27 mouse cellular contexts compared by ENCODE assay signal in the genomic region with DNA sequence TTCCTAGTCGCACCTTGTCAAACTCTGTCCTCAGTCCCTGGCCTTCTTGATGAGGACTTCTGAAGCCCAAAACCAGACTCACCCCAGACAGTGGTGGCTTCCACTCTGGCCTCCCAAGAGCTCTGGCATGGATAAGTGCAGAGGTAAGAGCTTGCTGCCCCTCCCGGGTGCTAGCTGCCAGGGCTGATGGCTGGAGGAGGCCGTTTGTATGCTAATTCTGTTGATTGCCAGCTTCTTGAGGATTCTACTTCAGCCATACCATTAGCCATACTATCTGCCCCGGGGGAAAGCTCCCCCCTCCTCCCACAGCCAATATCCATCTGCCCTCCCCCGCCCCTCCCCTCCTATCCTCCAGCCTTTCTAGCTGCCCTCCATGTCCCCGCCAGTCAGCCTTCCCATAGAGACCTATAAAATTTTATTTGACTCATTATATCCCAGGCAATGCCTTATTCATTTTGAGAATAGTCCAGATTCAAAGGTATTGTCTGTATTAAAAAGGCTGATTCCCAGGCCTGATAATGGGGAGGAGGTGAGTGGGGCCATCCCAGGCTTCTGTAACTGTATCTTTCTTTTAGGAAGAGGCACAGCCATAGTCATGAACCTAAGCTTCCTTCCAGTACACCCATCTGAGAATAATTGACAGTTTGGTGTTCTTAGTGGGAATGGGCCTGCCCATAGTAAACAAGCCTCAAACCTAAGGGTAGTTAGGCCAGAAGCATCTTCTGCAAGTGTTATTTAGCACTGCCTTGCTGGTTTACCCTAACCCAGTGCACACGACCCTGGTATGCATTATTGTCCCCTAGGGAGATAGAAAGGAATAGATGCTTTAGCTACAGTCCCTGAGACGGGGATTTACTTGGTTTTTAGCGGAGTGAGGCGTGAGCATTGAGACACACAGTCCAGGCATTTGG.
DNase-seq lines count a peak whose midpoint lies in the region; ATAC-seq lines count a peak whose summit lies in the region.
"Had no signal": no experiment of that assay in that cellular context is flagged by ENCODE, and none has a peak within 500 bp of the region (broad histone marks: within the 10 kb centered on the region; RNA-seq: fewer than 3 reads in every experiment).

No protein-coding gene starts in this region.

- no peaks in the 10 kb centered on the region for H3K27me3 ChIP-seq in embryonic facial prominence, embryonic 11.5 days (ENCODE audit: control insufficient read depth, insufficient read depth, low read length)
- H3K27me3 ChIP-seq in embryonic facial prominence, embryonic 10.5 days (replicated peaks; ENCODE audit: low read depth, poor library complexity, severe bottlenecking): no peaks in the 10 kb centered on the region
- no peaks in the 10 kb centered on the region for H3K27me3 ChIP-seq in intestine, embryonic 14.5 days (replicated peaks; ENCODE audit: control insufficient read depth, insufficient read depth, low read length)
- no peaks in the 10 kb centered on the region for H3K27me3 ChIP-seq in intestine, embryonic 15.5 days (replicated peaks)
- no peaks in the 10 kb centered on the region for H3K27me3 ChIP-seq in hindbrain, embryonic 13.5 days
- H3K27me3 ChIP-seq in neural tube, embryonic 12.5 days (replicated peaks): no peaks in the 10 kb centered on the region
- H3K27me3 ChIP-seq: embryonic facial prominence, embryonic 15.5 days; forebrain, embryonic 15.5 days; heart, embryonic 13.5 days; limb, embryonic 12.5 days; lung, embryonic 15.5 days had no signal

- 57% methylated on average over 10 of the region's 10 CpGs for WGBS in embryonic facial prominence, embryonic 11.5 days
- 59% methylated on average over 10 of the region's 10 CpGs for WGBS in embryonic facial prominence, embryonic 10.5 days
- WGBS in intestine, embryonic 14.5 days: 61% methylated on average over 10 of the region's 10 CpGs
- 55% methylated on average over 10 of the region's 10 CpGs for WGBS in intestine, embryonic 15.5 days
- 43% methylated on average over 10 of the region's 10 CpGs for WGBS in hindbrain, embryonic 13.5 days
- 28% methylated on average over 10 of the region's 10 CpGs for WGBS in neural tube, embryonic 12.5 days

- no peak for DNase-seq in embryonic facial prominence, embryonic 11.5 days (ENCODE audit: low spot score)
- DNase-seq in embryonic facial prominence, embryonic 10.5 days (ENCODE audit: low spot score): no peak
- DNase-seq in intestine, embryonic 14.5 days (ENCODE audit: low spot score): peak; percentile 31
- DNase-seq in lung, postnatal 4 days: no peak
- no peak for DNase-seq in thymus, postnatal 25 days
- DNase-seq: adrenal gland, adult 2 months; adrenal gland, postnatal 36 days; cerebellum, adult 18-20 months; cerebellum, postnatal 10 days; gastrocnemius, postnatal 25 days; heart, adult 18-20 months; heart, postnatal 14 days; kidney, adult 11 months; kidney, postnatal 14 days; layer of hippocampus, adult 9-11 months; thymus, postnatal 14 days had no signal

- H3K27ac ChIP-seq in embryonic facial prominence, embryonic 11.5 days (replicated peaks; ENCODE audit: low read depth, low read length): no peak overlapping the region
- H3K27ac ChIP-seq in embryonic facial prominence, embryonic 10.5 days (replicated peaks): no peak overlapping the region
- no peak overlapping the region for H3K27ac ChIP-seq in intestine, embryonic 14.5 days (ENCODE audit: low read depth)
- H3K27ac ChIP-seq in intestine, embryonic 15.5 days: no peak overlapping the region
- peak overlapping the region; percentile 72 for H3K27ac ChIP-seq in hindbrain, embryonic 13.5 days
- peak overlapping the region; percentile 23; the same call in 1 of the 2 replicates for H3K27ac ChIP-seq in neural tube, embryonic 12.5 days
- H3K27ac ChIP-seq: embryonic facial prominence, embryonic 15.5 days; forebrain, embryonic 15.5 days; heart, embryonic 13.5 days; left cerebral cortex, adult 2 months; limb, embryonic 12.5 days; lung, embryonic 15.5 days had no signal

- H3K36me3 ChIP-seq in embryonic facial prominence, embryonic 11.5 days (replicated peaks; ENCODE audit: control insufficient read depth, insufficient read depth, low read depth, low read length): no peaks in the 10 kb centered on the region
- H3K36me3 ChIP-seq in embryonic facial prominence, embryonic 10.5 days (replicated peaks): no peaks in the 10 kb centered on the region
- H3K36me3 ChIP-seq in intestine, embryonic 14.5 days (ENCODE audit: control insufficient read depth, insufficient read depth, low read length): no peaks in the 10 kb centered on the region
- H3K36me3 ChIP-seq in intestine, embryonic 15.5 days: no peaks in the 10 kb centered on the region
- H3K36me3 ChIP-seq in hindbrain, embryonic 13.5 days: no peaks in the 10 kb centered on the region
- H3K36me3 ChIP-seq in neural tube, embryonic 12.5 days: no peaks in the 10 kb centered on the region
- H3K36me3 ChIP-seq: embryonic facial prominence, embryonic 15.5 days; forebrain, embryonic 15.5 days; heart, embryonic 13.5 days; limb, embryonic 12.5 days; lung, embryonic 15.5 days had no signal

- ATAC-seq in embryonic facial prominence, embryonic 11.5 days (replicated peaks; ENCODE audit: insufficient number of reproducible peaks, low FRiP score, low TSS enrichment, low read depth): 0 out of 2 replicates have a peak, but pooled peaks have one; percentile 29
- ATAC-seq in intestine, embryonic 14.5 days (replicated peaks; ENCODE audit: low FRiP score, low TSS enrichment, low read depth): no peak
- ATAC-seq in intestine, embryonic 15.5 days: no peak
- no peak for ATAC-seq in hindbrain, embryonic 13.5 days (ENCODE audit: low FRiP score)
- peak; percentile 66 for ATAC-seq in neural tube, embryonic 12.5 days (ENCODE audit: low FRiP score, low read depth)
- ATAC-seq: activated CD4-positive, CD25-positive, alpha-beta regulatory T cell, adult 4 months; forebrain, embryonic 15.5 days had no signal

- no peak overlapping the region for H3K9ac ChIP-seq in embryonic facial prominence, embryonic 11.5 days (replicated peaks; ENCODE audit: low read length)
- no peak overlapping the region for H3K9ac ChIP-seq in intestine, embryonic 14.5 days (ENCODE audit: low read length)
- no peak overlapping the region for H3K9ac ChIP-seq in intestine, embryonic 15.5 days
- no peak overlapping the region for H3K9ac ChIP-seq in hindbrain, embryonic 13.5 days
- no peak overlapping the region for H3K9ac ChIP-seq in neural tube, embryonic 12.5 days
- H3K9ac ChIP-seq: embryonic facial prominence, embryonic 15.5 days; forebrain, embryonic 15.5 days; heart, embryonic 13.5 days; limb, embryonic 12.5 days; lung, embryonic 15.5 days had no signal

- no peak overlapping the region for H3K4me2 ChIP-seq in embryonic facial prominence, embryonic 11.5 days (ENCODE audit: low read depth, low read length)
- no peak overlapping the region for H3K4me2 ChIP-seq in intestine, embryonic 14.5 days (ENCODE audit: low read length)
- no peak overlapping the region for H3K4me2 ChIP-seq in intestine, embryonic 15.5 days (replicated peaks)
- no peak overlapping the region for H3K4me2 ChIP-seq in hindbrain, embryonic 13.5 days
- no peak overlapping the region for H3K4me2 ChIP-seq in neural tube, embryonic 12.5 days (replicated peaks)
- H3K4me2 ChIP-seq: embryonic facial prominence, embryonic 15.5 days; forebrain, embryonic 15.5 days; limb, embryonic 12.5 days; lung, embryonic 15.5 days had no signal

- H3K9me3 ChIP-seq in embryonic facial prominence, embryonic 11.5 days (replicated peaks; ENCODE audit: control insufficient read depth, low read length): no peaks in the 10 kb centered on the region
- no peaks in the 10 kb centered on the region for H3K9me3 ChIP-seq in embryonic facial prominence, embryonic 10.5 days
- H3K9me3 ChIP-seq in intestine, embryonic 14.5 days (ENCODE audit: control insufficient read depth, low read length): no peaks in the 10 kb centered on the region
- no peaks in the 10 kb centered on the region for H3K9me3 ChIP-seq in intestine, embryonic 15.5 days
- no peaks in the 10 kb centered on the region for H3K9me3 ChIP-seq in hindbrain, embryonic 13.5 days
- H3K9me3 ChIP-seq in neural tube, embryonic 12.5 days: no peaks in the 10 kb centered on the region
- H3K9me3 ChIP-seq: embryonic facial prominence, embryonic 15.5 days; forebrain, embryonic 15.5 days; heart, embryonic 13.5 days; limb, embryonic 12.5 days; lung, embryonic 15.5 days had no signal

- H3K4me3 ChIP-seq in embryonic facial prominence, embryonic 11.5 days (ENCODE audit: low read depth, low read length): no peak overlapping the region
- no peak overlapping the region for H3K4me3 ChIP-seq in embryonic facial prominence, embryonic 10.5 days
- H3K4me3 ChIP-seq in intestine, embryonic 14.5 days (ENCODE audit: low read depth, low read length): no peak overlapping the region
- H3K4me3 ChIP-seq in intestine, embryonic 15.5 days (replicated peaks): no peak overlapping the region
- no peak overlapping the region for H3K4me3 ChIP-seq in hindbrain, embryonic 13.5 days
- H3K4me3 ChIP-seq in neural tube, embryonic 12.5 days: no peak overlapping the region
- H3K4me3 ChIP-seq: embryonic facial prominence, embryonic 15.5 days; forebrain, embryonic 15.5 days; heart, embryonic 13.5 days; left cerebral cortex, adult 2 months; limb, embryonic 12.5 days; lung, embryonic 15.5 days; myocyte had no signal

- H3K4me1 ChIP-seq in embryonic facial prominence, embryonic 11.5 days (ENCODE audit: control insufficient read depth, insufficient read depth, low read length): no peaks in the 10 kb centered on the region
- H3K4me1 ChIP-seq in embryonic facial prominence, embryonic 10.5 days: peaks cover 12% of the 10 kb centered on the region
- no peaks in the 10 kb centered on the region for H3K4me1 ChIP-seq in intestine, embryonic 14.5 days (replicated peaks; ENCODE audit: control insufficient read depth, insufficient read depth, low read length)
- no peaks in the 10 kb centered on the region for H3K4me1 ChIP-seq in intestine, embryonic 15.5 days (replicated peaks)
- H3K4me1 ChIP-seq in hindbrain, embryonic 13.5 days (replicated peaks): peaks cover 37% of the 10 kb centered on the region
- peaks cover 35% of the 10 kb centered on the region for H3K4me1 ChIP-seq in neural tube, embryonic 12.5 days
- H3K4me1 ChIP-seq: forebrain, embryonic 15.5 days; lung, embryonic 15.5 days had no signal

Comparison
In these comparisons a context has a peak if more than half of its experiments do, and no peak if none do; other contexts are left out.
1. ATAC-seq: peak in embryonic facial prominence, embryonic 11.5 days (single experiment) and neural tube, embryonic 12.5 days (single experiment); none in intestine, embryonic 14.5 days (single experiment), intestine, embryonic 15.5 days (single experiment) and hindbrain, embryonic 13.5 days (single experiment).
2. H3K27ac ChIP-seq: peak in hindbrain, embryonic 13.5 days (single experiment) and neural tube, embryonic 12.5 days (single experiment); none in embryonic facial prominence, embryonic 11.5 days (single experiment), embryonic facial prominence, embryonic 10.5 days (single experiment), intestine, embryonic 14.5 days (single experiment) and intestine, embryonic 15.5 days (single experiment).